Mouse (Mus musculus) G1E (cell line): ENCODE data around the gene Lctl.

Experiments
- CTCF ChIP-seq: IDR thresholded peaks from 2 replicates; pipeline ENCODE4 v1.5.1; 2012; ENCODE audit warnings: low read depth, low read length, inconsistent platforms, mixed read lengths
- GATA1 ChIP-seq: IDR thresholded peaks from 2 replicates; pipeline ENCODE4 v1.6.1; 2012; ENCODE audit warnings: borderline replicate concordance, low read length, inconsistent platforms, mixed read lengths
- GATA2 ChIP-seq: IDR thresholded peaks from 2 replicates; pipeline ENCODE4 v1.6.1; 2012; ENCODE audit warnings: low read depth, low read length, inconsistent platforms, borderline replicate concordance
- POLR2AphosphoS5 ChIP-seq: IDR thresholded peaks from 2 replicates; pipeline ENCODE4 v1.6.1; 2012; ENCODE audit warnings: low read depth, low read length, inconsistent platforms; ENCODE audit not compliant: insufficient replicate concordance
- TAL1 ChIP-seq: conservative IDR thresholded peaks from 2 replicates; pipeline ENCODE4 v1.6.1; 2012; ENCODE audit warnings: low read depth, low read length, inconsistent platforms, mixed read lengths

DNA sequence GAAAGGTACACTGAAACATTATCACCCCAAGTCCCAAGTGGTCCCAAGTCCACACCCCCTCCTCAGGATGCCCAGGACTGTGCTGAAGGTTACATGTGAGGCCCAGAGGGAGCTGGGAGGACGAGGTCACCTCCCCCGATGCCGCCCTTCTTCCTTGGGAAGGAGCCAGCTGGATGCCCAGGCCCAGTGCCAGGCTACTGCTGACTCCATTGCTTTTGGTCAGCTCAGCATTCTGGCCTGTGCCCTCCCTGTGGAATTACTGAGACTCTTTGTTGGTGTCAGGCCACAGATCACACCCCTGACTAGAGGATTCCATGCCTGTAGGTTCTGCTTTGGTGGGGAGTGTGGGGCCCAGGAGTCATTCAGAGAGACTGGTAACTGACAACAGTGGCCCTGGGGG, at the start of gene Lctl:
- no peak for TF ChIP-seq CTCF
- no peak for TF ChIP-seq GATA2
- TF ChIP-seq TAL1, result no peak
- no peak for TF ChIP-seq GATA1
- TF ChIP-seq POLR2AphosphoS5, result no peak
